In genomic region chr2:126619249-126619704, GRCm38 (mm10) we compare ENCODE assay signal across 12 mouse cellular contexts. TPM values are rescaled to one million over a fixed set of nuclear protein-coding genes. Genes with fewer than 3 reads are reported as not detected.
DNase-seq lines count a peak whose midpoint lies in the region; ATAC-seq lines count a peak whose summit lies in the region.
"Had no signal": no experiment of that assay in that cellular context is flagged by ENCODE, and none has a peak within 500 bp of the region (broad histone marks: within the 10 kb centered on the region; RNA-seq: fewer than 3 reads in every experiment).

Hdc (minus strand) TSS chr2:126619299.

- H3K4me2 ChIP-seq in heart, embryonic 16.5 days (ENCODE audit: low read depth, low read length) = peak within 1 kb of the TSS; percentile 48
- H3K4me2 ChIP-seq in liver, embryonic 15.5 days = peak within 1 kb of the TSS; percentile 16

- no peak for DNase-seq in heart, postnatal 14 days
- peak; percentile 74 for DNase-seq in 416B (ENCODE audit: low read depth)
- DNase-seq in adrenal gland, postnatal 10 days = peak; percentile 12
- no peak for DNase-seq in left cerebral cortex, postnatal 14 days (ENCODE audit: low spot score in 2 of 2)
- DNase-seq: cerebellum, adult 8-10 months; gastrocnemius, postnatal 14 days; kidney, adult 9 months; right cerebral cortex, adult 18-20 months had no signal

- H3K4me3 ChIP-seq in heart, embryonic 16.5 days (ENCODE audit: low read length) = peak within 1 kb of the TSS; percentile 8
- H3K4me3 ChIP-seq in liver, embryonic 15.5 days (replicated peaks) = no peak within 1 kb of the TSS
- H3K4me3 ChIP-seq: myocyte had no signal

- H3K9me3 ChIP-seq in heart, embryonic 16.5 days (replicated peaks; ENCODE audit: control insufficient read depth, low read length) = no peaks in the 10 kb centered on the region
- H3K9me3 ChIP-seq in liver, embryonic 15.5 days (replicated peaks) = no peaks in the 10 kb centered on the region

- WGBS in heart, embryonic 16.5 days = 36% methylated on average over 14 of the region's 14 CpGs
- WGBS in liver, embryonic 15.5 days (ENCODE audit: insufficient replicate concordance) = 24% methylated on average over 14 of the region's 14 CpGs

- peak; percentile 18; the same call in 1 of the 2 replicates for ATAC-seq in heart, embryonic 16.5 days (replicated peaks; ENCODE audit: extremely low read depth, insufficient read depth, low FRiP score)
- ATAC-seq in liver, embryonic 15.5 days (ENCODE audit: insufficient read depth) = no peak
- ATAC-seq in frontal cortex, adult (ENCODE audit: low TSS enrichment) = no peak

- peaks cover 9% of the 10 kb centered on the region for H3K4me1 ChIP-seq in heart, embryonic 16.5 days (ENCODE audit: control insufficient read depth, insufficient read depth, low read length)
- H3K4me1 ChIP-seq in liver, embryonic 15.5 days (replicated peaks) = peaks cover 15% of the 10 kb centered on the region; the same call in 1 of the 2 replicates

- no peaks in the 10 kb centered on the region for H3K36me3 ChIP-seq in heart, embryonic 16.5 days (ENCODE audit: control insufficient read depth, insufficient read depth)
- H3K36me3 ChIP-seq in liver, embryonic 15.5 days (replicated peaks) = no peaks in the 10 kb centered on the region

- peak within 1 kb of the TSS; percentile 45 for H3K27ac ChIP-seq in heart, embryonic 16.5 days (ENCODE audit: low read length)
- H3K27ac ChIP-seq in liver, embryonic 15.5 days (replicated peaks) = 0 out of 2 replicates have a peak within 1 kb of the TSS, but pooled peaks have one; percentile 22

- intact Hi-C loops in heart, postnatal 14 days (cut with DNase I) = no loop called here
- intact Hi-C loops in left cerebral cortex, postnatal 14 days (cut with DNase I) = no loop called here

- H3K27me3 ChIP-seq in heart, embryonic 16.5 days (ENCODE audit: control insufficient read depth, insufficient read depth, low read length) = no peaks in the 10 kb centered on the region
- no peaks in the 10 kb centered on the region for H3K27me3 ChIP-seq in liver, embryonic 15.5 days

- peak within 1 kb of the TSS; percentile 38 for H3K9ac ChIP-seq in heart, embryonic 16.5 days (ENCODE audit: low read length)
- no peak within 1 kb of the TSS for H3K9ac ChIP-seq in liver, embryonic 15.5 days

RNA-seq across cellular contexts. Expression of gene Hdc, which starts in this region (rescaled TPM):
- 9.8 and 11.4 TPM in 2 replicates for polyA plus RNA-seq in heart, embryonic 16.5 days (2015; fragmentation: Nextera tagmentation; extraction: Ambion mirVana)
- total RNA-seq in heart, postnatal 14 days (2021) = 1 to 10 TPM; 2.6 to 3.2 TPM
- 10 to 100 TPM in 1 of 2 experiments, 1 to 10 TPM in 1; 9.9 to 10.4 TPM for total RNA-seq in adrenal gland, postnatal 10 days (2021)
- polyA plus RNA-seq in liver, embryonic 15.5 days (2015; fragmentation: Nextera tagmentation; extraction: Ambion mirVana) = 7.3 and 7.8 TPM in 2 replicates
- under 1 TPM; 0.36 to 0.59 TPM for total RNA-seq in left cerebral cortex, postnatal 14 days (2021)

Comparison
In these comparisons a context has a peak if more than half of its experiments do, and no peak if none do; other contexts are left out.
1. DNase-seq: peak in 416B (single experiment) and adrenal gland, postnatal 10 days (single experiment); none in heart, postnatal 14 days (0 of 2) and left cerebral cortex, postnatal 14 days (0 of 2).